Mouse (Mus musculus): ENCODE measurements around the gene Gm13691.
"Not testable (repeated sequence)": the region's sequence is repeated elsewhere in the genome, so short reads cannot be mapped to it uniquely, and the experiment has no call there.

DNA sequence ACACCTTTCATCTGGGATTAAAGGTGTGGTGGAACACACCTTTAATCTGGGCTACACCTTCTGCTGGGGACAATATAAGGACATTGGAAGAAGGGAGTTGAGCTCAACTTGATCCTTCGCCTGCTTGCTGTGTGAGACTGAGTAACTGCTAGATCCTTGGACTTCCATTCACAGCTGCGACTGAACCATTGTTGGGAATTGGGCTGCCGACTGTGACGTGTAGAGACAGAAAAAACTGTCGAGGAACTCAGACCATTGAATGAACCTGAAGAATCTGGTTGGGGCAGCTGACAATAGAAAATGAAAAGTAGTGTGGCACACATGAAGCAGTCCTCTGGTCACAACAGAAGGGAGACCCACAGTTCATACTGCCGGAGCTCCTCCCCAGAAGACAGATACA, 5.9 kb upstream of the Gm13691 start, which contains the start of gene Gm13697:
- not testable (repeated sequence) for TF ChIP-seq CTCF, POLR2A (IDR thresholded peaks at IDR 0.05; ENCODE audit: extremely low read depth, insufficient read depth, low read length)

Measured in cortical plate, adult 2 months (tissue).